Mouse (Mus musculus): Measurements from ENCODE around the gene Irf3. TPM values are rescaled to one million over a fixed set of nuclear protein-coding genes. Genes with fewer than 3 reads are reported as not detected.

Gene Irf3
- total RNA-seq, 4 experiments from 2014 or later = 42.1 to 52.0 (median 45.0) TPM

GRCm38 (mm10) chr7:44973415-44974130 lies 23.9 kb upstream of the Irf3 start:
- no peak for DNase-seq (ENCODE audit: low spot score in 2 of 2)

- DNase-seq (ENCODE audit: low spot score in 2 of 2) = peak; percentile 85 to 90
Observed at GRCm38 (mm10) chr7:44974383-44975116, 22.9 kb upstream of the Irf3 start, which contains the start of gene Cpt1c. Gene Cpt1c, minus strand, starts transcription at chr7:44974851.

GRCm38 (mm10) chr7:44975117-44975419 lies 22.4 kb upstream of the Irf3 start:
- DNase-seq (ENCODE audit: low spot score in 2 of 2) = no peak

- DNase-seq (ENCODE audit: low spot score in 2 of 2) = no peak
Observed at GRCm38 (mm10) chr7:44978300-44978699, 19.1 kb upstream of the Irf3 start.

- DNase-seq (ENCODE audit: low spot score in 2 of 2) = no peak
Observed at GRCm38 (mm10) chr7:44981539-44981938, 15.9 kb upstream of the Irf3 start.

GRCm38 (mm10) chr7:44983085-44983484 lies 14.4 kb upstream of the Irf3 start:
- DNase-seq (ENCODE audit: low spot score in 2 of 2) = peak; percentile 66 to 84

- DNase-seq (ENCODE audit: low spot score in 2 of 2) = no peak
Observed at GRCm38 (mm10) chr7:44983944-44984832, 13.3 kb upstream of the Irf3 start.

GRCm38 (mm10) chr7:44984833-44985164 lies 12.6 kb upstream of the Irf3 start:
- DNase-seq (ENCODE audit: low spot score in 2 of 2) = no peak

- DNase-seq (ENCODE audit: low spot score in 2 of 2) = no peak
Observed at GRCm38 (mm10) chr7:44985595-44986191, 11.8 kb upstream of the Irf3 start.

GRCm38 (mm10) chr7:44986192-44986878 lies 11.1 kb upstream of the Irf3 start, which contains the start of gene Prmt1:
Gene Prmt1, minus strand, starts transcription at chr7:44986568.
- peak; percentile 99 to 100 for DNase-seq (ENCODE audit: low spot score in 2 of 2)

GRCm38 (mm10) chr7:44986879-44987718 lies 10.3 kb upstream of the Irf3 start:
- no peak for DNase-seq (ENCODE audit: low spot score in 2 of 2)

GRCm38 (mm10) chr7:44996672-44997071 lies 776 bp upstream of the Irf3 start:
- no peak for DNase-seq (ENCODE audit: low spot score in 2 of 2)

- no peak for DNase-seq (ENCODE audit: low spot score in 2 of 2)
Observed at GRCm38 (mm10) chr7:44997940-44998428, 536 bp downstream of the Irf3 start.

GRCm38 (mm10) chr7:44998501-44998955 lies 1.1 kb downstream of the Irf3 start, which contains the start of gene Bcl2l12:
Gene Bcl2l12, minus strand, starts transcription at chr7:44998712.
- no peak for DNase-seq (ENCODE audit: low spot score in 2 of 2)

GRCm38 (mm10) chr7:44999753-45000152 lies 2.3 kb downstream of the Irf3 start:
- DNase-seq (ENCODE audit: low spot score in 2 of 2) = no peak

- DNase-seq (ENCODE audit: low spot score in 2 of 2) = no peak
Observed at GRCm38 (mm10) chr7:45000539-45001114, 3.2 kb downstream of the Irf3 start.

- no peak for DNase-seq (ENCODE audit: low spot score in 2 of 2)
Observed at GRCm38 (mm10) chr7:45002440-45002839, 5.0 kb downstream of the Irf3 start.

- no peak for DNase-seq (ENCODE audit: low spot score in 2 of 2)
Observed at GRCm38 (mm10) chr7:45004546-45004945, 7.1 kb downstream of the Irf3 start.

GRCm38 (mm10) chr7:45005321-45005992 lies 8.0 kb downstream of the Irf3 start:
- no peak for DNase-seq (ENCODE audit: low spot score in 2 of 2)

Data from layer of hippocampus, adult 8-10 months (tissue).